Mouse (Mus musculus): ENCODE results near the gene Nkd1.

DNA sequence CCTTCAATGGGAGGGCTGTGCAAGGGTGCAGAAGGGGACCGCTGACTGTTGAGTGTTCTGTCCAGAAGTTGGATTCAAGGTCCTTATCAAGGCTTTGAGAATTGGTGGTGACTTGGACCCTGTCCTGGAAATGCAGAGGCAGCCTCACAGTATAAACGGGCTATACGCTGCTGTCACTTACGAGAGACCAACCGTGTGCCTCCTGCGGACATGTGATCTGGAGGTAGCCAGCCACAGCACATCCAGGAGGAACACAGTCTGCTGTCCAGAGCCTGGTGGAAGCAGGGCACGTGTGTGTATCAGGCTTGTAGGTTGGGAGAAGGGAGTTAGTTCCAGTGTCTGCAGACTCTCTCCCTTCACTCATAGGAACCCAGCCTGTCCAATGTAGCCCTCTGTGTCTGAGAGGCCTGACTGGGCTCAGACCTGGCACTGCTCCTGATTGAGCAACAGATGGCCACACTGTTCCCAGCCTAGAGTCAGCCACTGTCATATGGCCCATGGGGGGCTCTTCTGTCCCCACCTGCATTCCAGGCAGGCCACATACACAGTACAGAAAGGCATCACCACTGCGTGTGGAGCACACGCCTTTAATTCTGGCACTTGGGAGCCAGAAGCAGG, 21.6 kb downstream of the Nkd1 start:
- no peak for TF ChIP-seq CTCF (IDR thresholded peaks at IDR 0.05; ENCODE audit: low read depth)
- TF ChIP-seq EP300 (optimal IDR thresholded peaks at IDR 0.05) = no peak
